Mouse (Mus musculus): ENCODE data around the gene Ambn.

- no peak for TF ChIP-seq POLR2A (IDR thresholded peaks at IDR 0.05; ENCODE audit: low read depth, low read length)
- TF ChIP-seq TBP (conservative IDR thresholded peaks at IDR 0.05; ENCODE audit: low read depth, low read length): no peak
- no peak for TF ChIP-seq HCFC1 (IDR thresholded peaks at IDR 0.05; ENCODE audit: low read depth, low read length)
- no peak for TF ChIP-seq MXI1 (IDR thresholded peaks at IDR 0.05; ENCODE audit: low read depth, low read length)
- no peak for TF ChIP-seq CTCF (conservative IDR thresholded peaks at IDR 0.05 in 1 of 2, IDR thresholded peaks at IDR 0.05 in 1 of 2; ENCODE audit: low read depth in 2 of 2, low read length in 2 of 2)
- TF ChIP-seq ETS1 (conservative IDR thresholded peaks at IDR 0.05; ENCODE audit: low read depth, low read length): no peak; the same call in 1 of the 2 replicates
- no peak for TF ChIP-seq SMC3 (IDR thresholded peaks at IDR 0.05; ENCODE audit: low read depth, low read length)
- peak; percentile 76 for TF ChIP-seq EP300 (IDR thresholded peaks at IDR 0.05; ENCODE audit: low read length)
- TF ChIP-seq CHD2 (IDR thresholded peaks at IDR 0.05; ENCODE audit: low read length): no peak
- no peak for TF ChIP-seq CHD1 (IDR thresholded peaks at IDR 0.05; ENCODE audit: low read depth, low read length)
Measured at GRCm38 (mm10) chr5:88467471-88467870, 11.7 kb downstream of the Ambn start.

Data from CH12.LX (cell line).